Mouse (Mus musculus): ENCODE measurements around the gene Rbbp7. TPM values are rescaled to one million over a fixed set of nuclear protein-coding genes. Genes with fewer than 3 reads are reported as not detected.
"Not testable (repeated sequence)": the region's sequence is repeated elsewhere in the genome, so short reads cannot be mapped to it uniquely, and the experiment has no call there.

The Rbbp7 gene
- polyA plus RNA-seq, 1 experiment from 2014 or later, result 530 TPM

DNA sequence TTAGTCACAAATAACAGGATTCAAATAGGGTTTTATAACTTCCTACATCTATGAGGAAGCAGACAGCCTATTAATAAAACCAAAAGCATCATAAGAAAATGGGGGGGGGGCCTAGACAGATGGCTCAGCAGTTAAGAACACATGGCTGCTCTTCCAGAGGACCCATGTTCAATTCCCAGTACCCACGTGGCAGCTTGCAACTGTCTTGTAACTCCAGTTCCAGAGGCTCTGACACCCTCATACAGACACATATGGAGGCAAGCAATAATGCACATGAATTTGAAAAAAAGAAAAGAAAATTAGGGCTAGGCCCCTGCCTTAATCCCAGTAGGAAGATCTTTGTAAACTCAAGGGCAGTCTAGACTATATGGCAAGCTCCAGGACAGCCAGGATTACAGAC, 28.2 kb downstream of the Rbbp7 start:
- Histone ChIP-seq H3K9ac (ENCODE audit: low read length) (no peak overlapping the region), H3K27me3 (ENCODE audit: control insufficient read depth, insufficient read depth, low read depth, low read length) (no peaks in the 10 kb centered on the region; the same call in 1 of the 2 replicates), H3K27ac (ENCODE audit: low read length) (no peak overlapping the region), H3K9me3 (ENCODE audit: control insufficient read depth, low read length) (no peaks in the 10 kb centered on the region), H3K4me2 (ENCODE audit: low read depth, low read length) (no peak overlapping the region), H3K4me1 (replicated peaks; ENCODE audit: control insufficient read depth, insufficient read depth, low read length) (no peaks in the 10 kb centered on the region), H3K36me3 (ENCODE audit: control insufficient read depth, insufficient read depth, low read length) (peaks cover 2% of the 10 kb centered on the region; the same call in 1 of the 2 replicates), H3K4me3 (ENCODE audit: low read length) (no peak overlapping the region)
- no peak for ATAC-seq (ENCODE audit: low read depth)
- WGBS, result 53% methylated on average over 1 of the region's 1 CpGs

GRCm38 (mm10) chrX:162791392-162791791, 31.2 kb downstream of the Rbbp7 start:
- H3K4me3 ChIP-seq (ENCODE audit: low read length); H3K9me3 ChIP-seq (ENCODE audit: control insufficient read depth, low read length); ATAC-seq (ENCODE audit: low read depth); H3K9ac ChIP-seq (ENCODE audit: low read length); H3K4me1 ChIP-seq (replicated peaks; ENCODE audit: control insufficient read depth, insufficient read depth, low read length); H3K4me2 ChIP-seq (ENCODE audit: low read depth, low read length); H3K36me3 ChIP-seq (ENCODE audit: control insufficient read depth, insufficient read depth, low read length); H3K27me3 ChIP-seq (ENCODE audit: control insufficient read depth, insufficient read depth, low read depth, low read length); H3K27ac ChIP-seq (ENCODE audit: low read length): not testable (repeated sequence)
- 79% methylated on average over 5 of the region's 5 CpGs for WGBS

GRCm38 (mm10) chrX:162800371-162800770, 40.2 kb downstream of the Rbbp7 start:
- Histone ChIP-seq H3K27me3 (ENCODE audit: control insufficient read depth, insufficient read depth, low read depth, low read length) (no peaks in the 10 kb centered on the region), H3K4me1 (replicated peaks; ENCODE audit: control insufficient read depth, insufficient read depth, low read length) (no peaks in the 10 kb centered on the region), H3K9ac (ENCODE audit: low read length) (no peak overlapping the region), H3K4me2 (ENCODE audit: low read depth, low read length) (no peak overlapping the region), H3K36me3 (ENCODE audit: control insufficient read depth, insufficient read depth, low read length) (0 out of 2 replicates have a peak, but pooled peaks cover 2% of the 10 kb centered on the region), H3K9me3 (ENCODE audit: control insufficient read depth, low read length) (no peaks in the 10 kb centered on the region), H3K27ac (ENCODE audit: low read length) (no peak overlapping the region), H3K4me3 (ENCODE audit: low read length) (no peak overlapping the region)
- ATAC-seq (ENCODE audit: low read depth), result no peak

DNA sequence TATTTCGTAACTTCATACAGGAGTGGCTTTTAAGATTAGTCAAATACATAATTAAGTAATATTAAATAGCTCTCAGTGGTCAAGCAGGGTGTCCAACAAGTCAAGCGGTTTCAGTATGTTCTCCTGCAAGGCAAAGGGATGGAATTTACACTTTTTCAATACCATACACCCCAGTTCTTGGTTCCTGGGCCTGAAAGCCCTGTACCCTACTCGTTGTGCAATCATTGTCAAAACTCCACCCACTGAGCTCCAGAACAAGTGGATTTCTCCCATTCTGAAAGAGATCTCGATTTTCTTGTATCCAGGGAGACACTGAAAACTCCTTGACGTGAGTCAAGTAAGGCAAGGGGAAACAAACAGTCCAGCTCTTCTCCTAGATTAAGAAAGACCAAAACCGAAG, 67.8 kb downstream of the Rbbp7 start:
- no peak overlapping the region for H3K9ac ChIP-seq (ENCODE audit: low read length)

More for the DNA sequence above, 67.8 kb downstream of the Rbbp7 start:
- no peak for ATAC-seq (ENCODE audit: low read depth)
- no peaks in the 10 kb centered on the region for H3K36me3 ChIP-seq (ENCODE audit: control insufficient read depth, insufficient read depth, low read length)
- no peaks in the 10 kb centered on the region for H3K9me3 ChIP-seq (ENCODE audit: control insufficient read depth, low read length)
- peak overlapping the region; percentile 81 for H3K4me2 ChIP-seq (ENCODE audit: low read depth, low read length)
- WGBS, result 33% methylated on average over 6 of the region's 6 CpGs
- no peaks in the 10 kb centered on the region for H3K27me3 ChIP-seq (ENCODE audit: control insufficient read depth, insufficient read depth, low read depth, low read length)
- 0 out of 2 replicates have a peak overlapping the region, but pooled peaks have one; percentile 17 for H3K27ac ChIP-seq (ENCODE audit: low read length)
- no peaks in the 10 kb centered on the region for H3K4me1 ChIP-seq (replicated peaks; ENCODE audit: control insufficient read depth, insufficient read depth, low read length)
- peak overlapping the region; percentile 59 for H3K4me3 ChIP-seq (ENCODE audit: low read length)

Other genes with a start within 250 kb of the Rbbp7 start
- 0.80 and 0.84 TPM in 2 replicates for gene Reps2, start 116.8 kb upstream of the Rbbp7 start, polyA plus RNA-seq (2015; fragmentation: Nextera tagmentation; extraction: Ambion mirVana)
- 14.2 and 14.5 TPM in 2 replicates for gene Txlng, start 69.1 kb downstream of the Rbbp7 start, polyA plus RNA-seq (2015; fragmentation: Nextera tagmentation; extraction: Ambion mirVana)
- 40.8 and 45.9 TPM in 2 replicates for gene Syap1, start 128.0 kb downstream of the Rbbp7 start, polyA plus RNA-seq (2015; fragmentation: Nextera tagmentation; extraction: Ambion mirVana)
- gene Ctps2, start 140.8 kb downstream of the Rbbp7 start, polyA plus RNA-seq (2015; fragmentation: Nextera tagmentation; extraction: Ambion mirVana), result 96.6 and 97.3 TPM in 2 replicates
- gene S100g, start 204.2 kb downstream of the Rbbp7 start, polyA plus RNA-seq (2015; fragmentation: Nextera tagmentation; extraction: Ambion mirVana), result 1.9 and 2.8 TPM in 2 replicates

Data from lung, embryonic 16.5 days (tissue).